Mouse (Mus musculus): ENCODE measurements at regions not wholly inside any gene's neighbourhood (a gene's known extent, or its start where the extent isn't known, plus 50 kb on each side); places are given as distances from the start of the nearest gene placed in this dataset.
"Not testable (repeated sequence)": the region's sequence is repeated elsewhere in the genome, so short reads cannot be mapped to it uniquely, and the experiment has no call there.

- in situ Hi-C loops (cut with MboI) = no loop called here
Observed at GRCm38 (mm10) chr5:78075203-78075602, 667.4 kb upstream of the Igfbp7 start.

- in situ Hi-C loops (cut with MboI) = no loop called here
Observed at GRCm38 (mm10) chr5:78032554-78033250, 624.9 kb upstream of the Igfbp7 start.

GRCm38 (mm10) chr5:78017523-78017922 is 609.7 kb upstream of the Igfbp7 start:
- in situ Hi-C loops (cut with MboI) = no loop called here

GRCm38 (mm10) chr5:77986449-77987047 is 578.7 kb upstream of the Igfbp7 start:
- in situ Hi-C loops (cut with MboI) = no loop called here

GRCm38 (mm10) chr5:77985269-77985668 is 577.4 kb upstream of the Igfbp7 start:
- in situ Hi-C loops (cut with MboI) = no loop called here

- in situ Hi-C loops (cut with MboI) = not testable (repeated sequence)
Observed at GRCm38 (mm10) chr5:77940021-77940420, 532.2 kb upstream of the Igfbp7 start.

GRCm38 (mm10) chr5:77931874-77932273 is 524.0 kb upstream of the Igfbp7 start:
- in situ Hi-C loops (cut with MboI) = no loop called here

GRCm38 (mm10) chr5:77921186-77921585 is 513.3 kb upstream of the Igfbp7 start:
- in situ Hi-C loops (cut with MboI) = no loop called here

- in situ Hi-C loops (cut with MboI) = no loop called here
Observed at GRCm38 (mm10) chr5:77917086-77917676, 509.3 kb upstream of the Igfbp7 start.

- in situ Hi-C loops (cut with MboI) = no loop called here
Observed at GRCm38 (mm10) chr5:77916375-77916774, 508.5 kb upstream of the Igfbp7 start.

GRCm38 (mm10) chr5:77909218-77909617 is 501.4 kb upstream of the Igfbp7 start:
- in situ Hi-C loops (cut with MboI) = no loop called here

- in situ Hi-C loops (cut with MboI) = not testable (repeated sequence)
Observed at GRCm38 (mm10) chr5:77892024-77892423, 484.2 kb upstream of the Igfbp7 start.

- in situ Hi-C loops (cut with MboI) = no loop called here
Observed at GRCm38 (mm10) chr5:77888534-77888933, 480.7 kb upstream of the Igfbp7 start.

GRCm38 (mm10) chr5:77871403-77871802 is 463.6 kb upstream of the Igfbp7 start:
- in situ Hi-C loops (cut with MboI) = no loop called here

- in situ Hi-C loops (cut with MboI) = no loop called here
Observed at GRCm38 (mm10) chr5:77865342-77865741, 457.5 kb upstream of the Igfbp7 start.

GRCm38 (mm10) chr5:77855191-77855590 is 447.4 kb upstream of the Igfbp7 start:
- in situ Hi-C loops (cut with MboI) = no loop called here

- in situ Hi-C loops (cut with MboI) = no loop called here
Observed at GRCm38 (mm10) chr5:77853999-77854784, 446.4 kb upstream of the Igfbp7 start.

GRCm38 (mm10) chr5:77851645-77852044 is 443.8 kb upstream of the Igfbp7 start:
- in situ Hi-C loops (cut with MboI) = no loop called here

GRCm38 (mm10) chr5:77838186-77839097 is 430.6 kb upstream of the Igfbp7 start:
- in situ Hi-C loops (cut with MboI) = no loop called here

GRCm38 (mm10) chr5:77827971-77828370 is 420.1 kb upstream of the Igfbp7 start:
- in situ Hi-C loops (cut with MboI) = no loop called here

- in situ Hi-C loops (cut with MboI) = no loop called here
Observed at GRCm38 (mm10) chr5:77826063-77826462, 418.2 kb upstream of the Igfbp7 start.

All from mature B cell (primary cell).